Mouse (Mus musculus): ENCODE data around the gene Hip1r. TPM values are rescaled to one million over a fixed set of nuclear protein-coding genes. Genes with fewer than 3 reads are reported as not detected.
A peak's percentile ranks its signal among the peaks of the same experiment; 100 is the strongest.

Hip1r gene
- polyA plus RNA-seq, 1 experiment from 2014 or later, result 13.5 TPM

GRCm38 (mm10) chr5:123996695-123997094 lies 23.3 kb downstream of the Hip1r start:
- no peaks in the 10 kb centered on the region for H3K9me3 ChIP-seq (ENCODE audit: low read length)
- TF ChIP-seq EP300 (IDR thresholded peaks at IDR 0.05; ENCODE audit: low read depth), result no peak
- TF ChIP-seq CTCF (IDR thresholded peaks at IDR 0.05; ENCODE audit: low read depth), result no peak
- H3K27ac ChIP-seq (ENCODE audit: low read depth), result no peak overlapping the region
- no peak overlapping the region for H3K4me3 ChIP-seq (ENCODE audit: low read depth, low read length)
- 0 out of 2 replicates have a peak, but pooled peaks cover 7% of the 10 kb centered on the region for H3K4me1 ChIP-seq (ENCODE audit: insufficient read depth)
- WGBS (ENCODE audit: insufficient replicate concordance), result 87% methylated on average over 14 of the region's 14 CpGs
- no peak overlapping the region for H3K9ac ChIP-seq (replicated peaks)
- DNase-seq, result no peak
- H3K36me3 ChIP-seq (replicated peaks; ENCODE audit: insufficient read depth, low read length), result peaks cover 39% of the 10 kb centered on the region
- ATAC-seq, result no peak
- no peaks in the 10 kb centered on the region for H3K27me3 ChIP-seq (ENCODE audit: insufficient read depth, low read length)
- H3K4me2 ChIP-seq (ENCODE audit: low read depth, low read length), result no peak overlapping the region

GRCm38 (mm10) chr5:123997211-123997751 lies 23.9 kb downstream of the Hip1r start:
- TF ChIP-seq EP300 (IDR thresholded peaks at IDR 0.05; ENCODE audit: low read depth), result no peak
- no peak for TF ChIP-seq CTCF (IDR thresholded peaks at IDR 0.05; ENCODE audit: low read depth)
- DNase-seq (no peak), ATAC-seq (no peak)
- H3K36me3 ChIP-seq (replicated peaks; ENCODE audit: insufficient read depth, low read length), result peaks cover 38% of the 10 kb centered on the region
- H3K9ac ChIP-seq (replicated peaks), result no peak overlapping the region
- H3K27ac ChIP-seq (ENCODE audit: low read depth), result no peak overlapping the region
- 90% methylated on average over 24 of the region's 24 CpGs for whole genome bisulfite sequencing (ENCODE audit: insufficient replicate concordance)
- 0 out of 2 replicates have a peak, but pooled peaks cover 7% of the 10 kb centered on the region for H3K4me1 ChIP-seq (ENCODE audit: insufficient read depth)
- no peaks in the 10 kb centered on the region for H3K27me3 ChIP-seq (ENCODE audit: insufficient read depth, low read length)
- H3K9me3 ChIP-seq (ENCODE audit: low read length), result no peaks in the 10 kb centered on the region
- no peak overlapping the region for H3K4me3 ChIP-seq (ENCODE audit: low read depth, low read length)
- H3K4me2 ChIP-seq (ENCODE audit: low read depth, low read length), result no peak overlapping the region

- Histone ChIP-seq H3K4me1 (ENCODE audit: insufficient read depth) (0 out of 2 replicates have a peak, but pooled peaks cover 3% of the 10 kb centered on the region), H3K27ac (ENCODE audit: low read depth) (no peak overlapping the region), H3K9ac (replicated peaks) (no peak overlapping the region), H3K4me3 (ENCODE audit: low read depth, low read length) (no peak overlapping the region), H3K27me3 (ENCODE audit: insufficient read depth, low read length) (no peaks in the 10 kb centered on the region), H3K9me3 (ENCODE audit: low read length) (no peaks in the 10 kb centered on the region), H3K36me3 (replicated peaks; ENCODE audit: insufficient read depth, low read length) (peaks cover 43% of the 10 kb centered on the region), H3K4me2 (ENCODE audit: low read depth, low read length) (no peak overlapping the region)
- ATAC-seq (no peak), DNase-seq (no peak)
- WGBS (ENCODE audit: insufficient replicate concordance), result 88% methylated on average over 16 of the region's 16 CpGs
- TF ChIP-seq CTCF (IDR thresholded peaks at IDR 0.05; ENCODE audit: low read depth) (no peak), EP300 (IDR thresholded peaks at IDR 0.05; ENCODE audit: low read depth) (no peak)
Observed at GRCm38 (mm10) chr5:123997811-123998210, 24.4 kb downstream of the Hip1r start.

- H3K27ac ChIP-seq (ENCODE audit: low read depth), result no peak overlapping the region
- H3K4me1 ChIP-seq (ENCODE audit: insufficient read depth), result 0 out of 2 replicates have a peak, but pooled peaks cover 3% of the 10 kb centered on the region
- DNase-seq, result no peak
- no peak overlapping the region for H3K4me3 ChIP-seq (ENCODE audit: low read depth, low read length)
- H3K36me3 ChIP-seq (replicated peaks; ENCODE audit: insufficient read depth, low read length), result peaks cover 45% of the 10 kb centered on the region
- no peak overlapping the region for H3K9ac ChIP-seq (replicated peaks)
- TF ChIP-seq CTCF (IDR thresholded peaks at IDR 0.05; ENCODE audit: low read depth) (no peak), EP300 (IDR thresholded peaks at IDR 0.05; ENCODE audit: low read depth) (no peak)
- WGBS (ENCODE audit: insufficient replicate concordance), result 53% methylated on average over 10 of the region's 10 CpGs
- ATAC-seq, result no peak
- H3K4me2 ChIP-seq (ENCODE audit: low read depth, low read length), result no peak overlapping the region
- no peaks in the 10 kb centered on the region for H3K27me3 ChIP-seq (ENCODE audit: insufficient read depth, low read length)
- H3K9me3 ChIP-seq (ENCODE audit: low read length), result no peaks in the 10 kb centered on the region
Observed at GRCm38 (mm10) chr5:123998370-123998769, 24.9 kb downstream of the Hip1r start.

- 9% methylated on average over 7 of the region's 7 CpGs for WGBS (ENCODE audit: insufficient replicate concordance)
- Histone ChIP-seq H3K27me3 (ENCODE audit: insufficient read depth, low read length) (no peaks in the 10 kb centered on the region), H3K9me3 (ENCODE audit: low read length) (no peaks in the 10 kb centered on the region), H3K4me2 (ENCODE audit: low read depth, low read length) (no peak overlapping the region), H3K4me3 (ENCODE audit: low read depth, low read length) (no peak overlapping the region), H3K4me1 (ENCODE audit: insufficient read depth) (peaks cover 8% of the 10 kb centered on the region), H3K36me3 (replicated peaks; ENCODE audit: insufficient read depth, low read length) (peaks cover 60% of the 10 kb centered on the region), H3K27ac (ENCODE audit: low read depth) (no peak overlapping the region), H3K9ac (replicated peaks) (no peak overlapping the region)
- ATAC-seq (no peak), DNase-seq (peak; percentile 91)
- TF ChIP-seq EP300 (IDR thresholded peaks at IDR 0.05; ENCODE audit: low read depth) (no peak), CTCF (IDR thresholded peaks at IDR 0.05; ENCODE audit: low read depth) (peak; percentile 99)
Observed at GRCm38 (mm10) chr5:124000824-124001223, 27.4 kb downstream of the Hip1r start.

GRCm38 (mm10) chr5:124001274-124001673 lies 27.8 kb downstream of the Hip1r start:
- 49% methylated on average over 9 of the region's 9 CpGs for WGBS (ENCODE audit: insufficient replicate concordance)
- Histone ChIP-seq H3K4me2 (ENCODE audit: low read depth, low read length) (no peak overlapping the region), H3K9ac (replicated peaks) (no peak overlapping the region), H3K27ac (ENCODE audit: low read depth) (no peak overlapping the region), H3K36me3 (replicated peaks; ENCODE audit: insufficient read depth, low read length) (peaks cover 61% of the 10 kb centered on the region), H3K27me3 (ENCODE audit: insufficient read depth, low read length) (no peaks in the 10 kb centered on the region), H3K4me3 (ENCODE audit: low read depth, low read length) (no peak overlapping the region), H3K4me1 (ENCODE audit: insufficient read depth) (peaks cover 8% of the 10 kb centered on the region), H3K9me3 (ENCODE audit: low read length) (no peaks in the 10 kb centered on the region)
- ATAC-seq (no peak), DNase-seq (no peak)
- no peak for TF ChIP-seq CTCF (IDR thresholded peaks at IDR 0.05; ENCODE audit: low read depth)
- no peak for TF ChIP-seq EP300 (IDR thresholded peaks at IDR 0.05; ENCODE audit: low read depth)

Measured in liver, postnatal 0 days (tissue).